Mouse (Mus musculus): ENCODE data around the gene Gdf15. TPM values are rescaled to one million over a fixed set of nuclear protein-coding genes. Genes with fewer than 3 reads are reported as not detected.

The Gdf15 gene
- polyA plus RNA-seq, 1 experiment from 2014 or later = 0.22 TPM

DNA sequence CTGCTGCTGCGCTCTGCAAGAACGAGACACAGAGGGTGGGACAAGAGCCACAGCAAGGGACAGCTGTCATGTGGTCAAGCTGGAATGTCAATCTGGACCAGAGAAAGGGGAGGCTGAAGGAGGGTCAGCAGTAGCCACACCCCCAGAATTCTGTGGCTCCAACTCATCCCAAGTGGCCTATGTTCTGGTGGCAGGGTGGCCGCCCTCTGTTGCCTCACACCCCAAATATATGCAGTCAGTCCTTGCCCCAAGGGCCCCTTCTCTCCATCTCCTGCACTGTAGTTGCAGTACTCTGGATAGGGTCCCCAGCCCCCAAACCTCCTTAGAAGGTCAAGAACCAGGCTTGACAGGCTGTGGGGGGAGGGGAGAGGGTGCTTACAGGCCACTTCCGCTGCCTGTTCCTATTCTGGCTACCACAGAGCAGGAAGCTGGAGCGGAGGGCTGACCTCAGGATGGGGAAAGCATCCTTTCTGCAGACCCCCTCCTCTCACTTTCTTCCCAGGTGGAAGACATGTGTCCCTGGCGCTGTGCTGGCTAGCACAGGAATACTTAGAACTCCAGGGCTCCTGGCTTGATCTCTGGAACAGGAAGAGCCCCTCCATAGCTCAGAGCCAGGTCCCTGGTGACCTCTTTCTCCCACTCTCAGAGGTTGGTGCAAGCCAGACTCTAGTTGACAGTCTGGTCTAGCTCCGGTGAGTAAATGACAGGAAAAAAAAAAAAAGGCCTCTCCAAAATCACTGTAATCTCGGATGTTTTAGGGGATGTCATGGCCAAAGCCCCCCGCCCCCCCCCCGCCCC lies 31.6 kb downstream of the Gdf15 start:
- Histone ChIP-seq H3K9me3 (replicated peaks) (no peaks in the 10 kb centered on the region), H3K4me3 (replicated peaks) (0 out of 2 replicates have a peak overlapping the region, but pooled peaks have one; percentile 9), H3K4me1 (peaks cover 76% of the 10 kb centered on the region), H3K9ac (replicated peaks) (peak overlapping the region; percentile 23; the same call in 1 of the 2 replicates), H3K27ac (replicated peaks) (peak overlapping the region; percentile 71), H3K36me3 (peaks cover 18% of the 10 kb centered on the region), H3K27me3 (replicated peaks) (no peaks in the 10 kb centered on the region), H3K4me2 (peak overlapping the region; percentile 51)
- 18% methylated on average over 10 of the region's 10 CpGs for whole genome bisulfite sequencing
- ATAC-seq (ENCODE audit: low FRiP score) = 0 out of 2 replicates have a peak, but pooled peaks have one; percentile 3

DNA sequence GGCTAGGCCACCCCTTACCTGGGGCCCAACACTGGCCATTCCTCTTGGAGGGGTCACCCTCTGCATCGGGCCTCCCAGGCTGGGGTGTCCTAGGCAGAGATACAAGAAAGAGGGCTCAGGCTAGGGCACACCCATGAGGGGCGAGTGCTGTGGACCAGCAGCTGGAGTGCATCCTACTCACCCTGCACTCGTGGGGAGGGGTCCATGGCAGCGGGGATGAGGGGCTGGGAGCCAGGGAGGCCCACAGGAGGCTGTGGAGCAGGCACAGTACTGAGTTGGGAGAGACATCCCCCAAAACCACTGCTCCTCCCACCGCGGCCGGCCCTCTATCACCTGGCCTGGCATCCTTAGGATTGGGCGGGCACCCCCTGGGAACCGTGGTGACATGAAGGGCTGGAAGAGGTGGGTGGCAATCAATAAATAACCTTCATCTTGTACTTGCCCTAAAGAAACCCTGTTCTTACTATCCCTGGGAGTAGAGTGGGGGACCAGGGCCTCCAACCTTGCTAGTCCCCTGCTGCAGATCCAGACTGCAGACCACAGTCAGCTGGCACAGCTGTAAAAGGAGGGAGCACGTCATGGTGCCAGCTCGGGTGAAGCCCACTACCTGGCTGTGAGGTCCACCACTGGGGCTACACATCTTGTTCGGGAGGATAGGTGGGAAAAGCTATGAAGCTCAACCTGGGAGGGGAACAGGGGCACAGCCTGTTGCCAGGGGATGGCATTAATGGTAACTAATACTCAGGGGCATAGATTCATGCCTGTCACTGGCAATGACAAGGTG lies 32.6 kb downstream of the Gdf15 start:
- no peak overlapping the region for H3K9ac ChIP-seq (replicated peaks)

DNA sequence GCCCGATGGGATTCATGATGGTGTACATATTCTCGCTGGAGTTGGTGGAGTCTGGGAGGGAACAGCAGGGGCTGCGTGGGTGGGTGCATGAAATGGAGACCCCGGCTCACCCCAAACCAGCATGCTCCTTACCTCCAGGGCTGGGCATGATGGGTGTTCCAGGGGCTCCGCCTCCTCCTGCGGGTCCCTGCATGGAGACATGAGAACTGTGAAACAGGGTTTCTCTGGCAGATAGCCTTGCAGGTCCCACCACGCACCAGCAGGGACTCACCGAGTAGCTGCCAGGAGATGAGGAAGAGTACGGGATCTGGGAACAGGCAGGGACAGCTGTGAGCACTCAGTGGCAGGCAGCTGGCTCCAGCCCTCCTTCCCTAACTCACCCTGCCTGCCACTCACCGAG lies 33.5 kb downstream of the Gdf15 start:
- H3K36me3 ChIP-seq = peaks cover 20% of the 10 kb centered on the region
- H3K27me3 ChIP-seq (replicated peaks) = no peaks in the 10 kb centered on the region
- 13% methylated on average over 10 of the region's 10 CpGs for WGBS
- peak overlapping the region; percentile 39 for H3K4me3 ChIP-seq (replicated peaks)
- peak overlapping the region; percentile 69 for H3K4me2 ChIP-seq
- ATAC-seq (ENCODE audit: low FRiP score) = no peak
- H3K27ac ChIP-seq (replicated peaks) = peak overlapping the region; percentile 14; the same call in 1 of the 2 replicates
- no peaks in the 10 kb centered on the region for H3K9me3 ChIP-seq (replicated peaks)
- H3K9ac ChIP-seq (replicated peaks) = peak overlapping the region; percentile 34; the same call in 1 of the 2 replicates
- H3K4me1 ChIP-seq = peaks cover 79% of the 10 kb centered on the region

More for the DNA sequence above, 32.6 kb downstream of the Gdf15 start:
- Histone ChIP-seq H3K27me3 (replicated peaks) (no peaks in the 10 kb centered on the region), H3K36me3 (peaks cover 20% of the 10 kb centered on the region), H3K4me3 (replicated peaks) (no peak overlapping the region), H3K9me3 (replicated peaks) (no peaks in the 10 kb centered on the region), H3K4me2 (no peak overlapping the region), H3K4me1 (peaks cover 78% of the 10 kb centered on the region), H3K27ac (replicated peaks) (no peak overlapping the region)
- no peak for ATAC-seq (ENCODE audit: low FRiP score)
- WGBS = 83% methylated on average over 12 of the region's 12 CpGs

DNA sequence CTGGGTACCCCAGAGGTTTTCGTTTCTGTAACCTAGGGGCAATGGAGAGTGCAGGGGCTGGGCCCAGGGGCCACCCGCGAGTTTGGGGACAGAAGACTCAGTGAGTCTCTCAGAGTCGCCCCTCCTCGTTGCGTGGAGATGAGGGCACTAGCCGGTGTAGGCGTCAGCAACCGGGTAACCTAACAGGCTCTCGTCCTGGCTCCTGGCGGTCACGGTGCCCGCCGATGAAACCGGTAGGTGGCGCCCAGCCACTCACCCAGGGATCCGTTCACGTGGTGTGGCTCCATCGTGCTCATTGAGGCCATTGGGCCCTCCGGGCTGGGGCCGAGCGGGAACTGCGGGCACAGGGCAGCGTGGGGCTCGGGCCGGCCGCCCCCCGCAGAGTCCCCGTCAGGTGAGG lies 34.0 kb downstream of the Gdf15 start:
- Histone ChIP-seq H3K4me2 (peak overlapping the region; percentile 69), H3K36me3 (peaks cover 20% of the 10 kb centered on the region), H3K27me3 (replicated peaks) (no peaks in the 10 kb centered on the region), H3K27ac (replicated peaks) (peak overlapping the region; percentile 51; the same call in 1 of the 2 replicates), H3K4me3 (replicated peaks) (peak overlapping the region; percentile 39), H3K4me1 (peaks cover 83% of the 10 kb centered on the region), H3K9me3 (replicated peaks) (no peaks in the 10 kb centered on the region), H3K9ac (replicated peaks) (peak overlapping the region; percentile 51)
- peak; percentile 18; the same call in 1 of the 2 replicates for ATAC-seq (ENCODE audit: low FRiP score)
- WGBS = 2% methylated on average over 29 of the region's 29 CpGs

DNA sequence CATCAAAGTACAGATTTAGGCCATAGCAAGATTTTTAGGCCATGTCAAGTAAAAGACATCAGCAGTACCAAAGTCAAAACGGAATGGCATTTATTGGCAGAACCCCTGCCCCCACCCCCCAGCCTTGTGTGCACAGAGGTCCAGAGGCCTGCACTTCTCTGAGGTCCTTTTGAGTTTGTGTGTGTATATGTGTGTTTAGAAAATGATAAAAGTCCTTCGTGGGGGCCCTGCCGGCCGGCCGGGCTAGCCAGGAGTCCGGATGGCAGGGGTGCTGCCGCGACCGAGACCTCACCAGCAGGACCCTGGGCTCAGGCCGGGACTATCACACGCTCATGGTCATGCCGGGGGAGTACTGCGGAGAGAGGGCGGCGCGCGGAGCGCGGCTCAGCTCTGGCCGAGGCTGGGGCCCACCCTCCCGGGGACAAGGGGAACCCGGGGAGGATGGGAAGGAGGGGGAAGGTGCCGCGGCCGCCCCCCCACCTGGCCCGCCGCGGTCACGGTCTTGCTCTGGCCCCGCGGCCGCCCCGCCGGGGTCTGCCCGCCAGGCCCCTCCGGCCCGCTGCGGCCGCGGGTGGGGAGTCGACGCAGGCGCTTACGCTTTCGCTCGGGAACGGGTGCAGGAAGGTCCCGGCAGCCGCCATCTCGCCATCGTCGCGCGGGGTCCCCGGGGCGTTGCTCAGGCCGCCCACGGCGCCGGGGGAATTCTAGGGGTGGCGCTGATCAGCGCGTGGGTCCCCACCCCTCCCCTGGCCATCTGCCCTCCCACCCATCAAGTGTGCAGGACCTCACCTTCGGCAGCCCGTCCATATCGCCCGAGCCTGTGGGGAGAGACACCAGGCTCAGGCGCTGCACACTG lies 34.6 kb downstream of the Gdf15 start:
- H3K4me2 ChIP-seq = peak overlapping the region; percentile 69
- H3K4me3 ChIP-seq (replicated peaks) = peak overlapping the region; percentile 39
- peaks cover 16% of the 10 kb centered on the region for H3K36me3 ChIP-seq
- WGBS = 10% methylated on average over 60 of the region's 68 CpGs
- H3K27me3 ChIP-seq (replicated peaks) = no peaks in the 10 kb centered on the region
- ATAC-seq (ENCODE audit: low FRiP score) = no peak
- no peaks in the 10 kb centered on the region for H3K9me3 ChIP-seq (replicated peaks)
- H3K4me1 ChIP-seq = peaks cover 90% of the 10 kb centered on the region
- H3K9ac ChIP-seq (replicated peaks) = peak overlapping the region; percentile 51
- peak overlapping the region; percentile 51 for H3K27ac ChIP-seq (replicated peaks)

DNA sequence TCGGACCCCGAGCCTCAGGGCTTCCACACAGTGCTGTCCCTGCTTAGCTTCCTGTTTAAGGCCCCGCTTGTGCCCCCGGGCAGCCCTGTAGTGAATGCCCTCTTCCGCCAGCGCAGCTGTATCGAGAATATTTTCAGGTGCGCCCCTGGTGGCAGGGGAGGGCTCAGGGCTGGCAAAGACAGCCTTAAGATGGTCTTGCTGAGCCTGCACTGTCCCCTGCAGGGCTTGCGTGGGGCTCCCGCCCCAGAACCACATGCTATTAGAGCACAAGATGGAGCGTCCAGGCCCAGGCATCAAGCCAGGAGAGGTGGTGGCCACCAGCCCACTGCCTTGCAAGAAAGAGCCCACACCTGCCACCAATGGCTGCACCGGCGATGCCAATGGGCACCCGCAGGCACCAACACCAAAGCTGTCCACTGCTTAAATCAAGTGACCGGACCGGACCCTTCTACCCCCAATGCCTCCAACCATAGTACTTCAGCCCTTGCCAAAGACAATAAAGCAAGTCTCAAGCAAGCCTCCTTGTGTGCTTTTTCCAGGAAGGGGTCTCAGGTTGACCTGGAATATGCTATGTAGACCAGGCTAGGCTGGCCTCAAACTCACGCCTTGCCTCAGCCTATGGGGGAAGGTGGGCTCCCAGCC lies 35.4 kb downstream of the Gdf15 start:
- Histone ChIP-seq H3K27me3 (replicated peaks) (no peaks in the 10 kb centered on the region), H3K4me1 (peaks cover 87% of the 10 kb centered on the region), H3K36me3 (peaks cover 14% of the 10 kb centered on the region), H3K27ac (replicated peaks) (no peak overlapping the region), H3K4me3 (replicated peaks) (no peak overlapping the region), H3K9me3 (replicated peaks) (no peaks in the 10 kb centered on the region), H3K9ac (replicated peaks) (no peak overlapping the region), H3K4me2 (peak overlapping the region; percentile 69)
- 86% methylated on average over 17 of the region's 17 CpGs for WGBS
- ATAC-seq (ENCODE audit: low FRiP score) = no peak

DNA sequence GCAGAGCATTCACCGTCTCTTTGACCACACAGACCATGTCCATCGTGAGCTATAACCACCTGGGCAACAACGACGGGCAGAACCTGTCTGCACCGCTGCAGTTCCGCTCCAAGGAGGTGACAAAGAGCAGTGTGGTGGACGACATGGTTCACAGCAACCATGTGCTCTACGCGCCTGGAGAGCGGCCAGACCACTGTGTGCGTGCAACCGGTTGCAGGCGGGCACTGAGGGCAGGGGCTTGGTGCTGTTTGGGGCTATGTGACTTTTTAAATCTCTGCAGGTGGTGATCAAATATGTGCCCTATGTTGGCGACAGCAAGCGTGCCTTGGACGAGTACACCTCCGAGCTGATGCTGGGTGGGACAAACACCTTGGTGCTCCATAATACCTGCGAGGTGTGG lies 36.0 kb downstream of the Gdf15 start:
- H3K9ac ChIP-seq (replicated peaks) = no peak overlapping the region
- H3K27me3 ChIP-seq (replicated peaks) = no peaks in the 10 kb centered on the region
- H3K9me3 ChIP-seq (replicated peaks) = no peaks in the 10 kb centered on the region
- 97% methylated on average over 18 of the region's 18 CpGs for WGBS
- peaks cover 80% of the 10 kb centered on the region for H3K4me1 ChIP-seq
- no peak for ATAC-seq (ENCODE audit: low FRiP score)
- H3K4me2 ChIP-seq = 0 out of 2 replicates have a peak overlapping the region, but pooled peaks have one; percentile 90
- no peak overlapping the region for H3K27ac ChIP-seq (replicated peaks)
- no peak overlapping the region for H3K4me3 ChIP-seq (replicated peaks)
- peaks cover 21% of the 10 kb centered on the region for H3K36me3 ChIP-seq

DNA sequence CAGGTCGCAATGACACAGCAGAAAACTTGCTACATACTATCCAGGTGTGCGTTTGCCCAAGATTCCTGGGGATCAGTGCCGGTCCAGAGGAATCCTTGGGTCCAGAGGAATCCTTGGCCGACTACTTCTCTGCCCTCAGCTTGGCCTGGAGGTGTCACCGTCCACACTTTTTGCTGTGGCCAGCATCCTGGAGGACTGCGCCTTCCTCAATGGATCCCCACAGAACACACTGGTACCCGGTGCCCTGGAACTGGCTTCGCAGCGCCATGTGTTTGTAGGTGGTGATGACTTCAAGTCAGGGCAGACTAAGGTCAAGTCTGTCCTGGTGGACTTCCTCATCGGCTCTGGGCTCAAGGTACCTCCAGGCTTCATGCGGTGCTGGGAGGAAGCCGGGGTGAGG lies 36.4 kb downstream of the Gdf15 start:
- H3K27ac ChIP-seq (replicated peaks) = no peak overlapping the region
- no peak for ATAC-seq (ENCODE audit: low FRiP score)
- peaks cover 22% of the 10 kb centered on the region for H3K36me3 ChIP-seq
- 95% methylated on average over 12 of the region's 12 CpGs for WGBS
- no peaks in the 10 kb centered on the region for H3K27me3 ChIP-seq (replicated peaks)
- H3K4me3 ChIP-seq (replicated peaks) = no peak overlapping the region
- H3K4me1 ChIP-seq = peaks cover 76% of the 10 kb centered on the region
- H3K9me3 ChIP-seq (replicated peaks) = no peaks in the 10 kb centered on the region
- H3K4me2 ChIP-seq = peak overlapping the region; percentile 90
- H3K9ac ChIP-seq (replicated peaks) = no peak overlapping the region

DNA sequence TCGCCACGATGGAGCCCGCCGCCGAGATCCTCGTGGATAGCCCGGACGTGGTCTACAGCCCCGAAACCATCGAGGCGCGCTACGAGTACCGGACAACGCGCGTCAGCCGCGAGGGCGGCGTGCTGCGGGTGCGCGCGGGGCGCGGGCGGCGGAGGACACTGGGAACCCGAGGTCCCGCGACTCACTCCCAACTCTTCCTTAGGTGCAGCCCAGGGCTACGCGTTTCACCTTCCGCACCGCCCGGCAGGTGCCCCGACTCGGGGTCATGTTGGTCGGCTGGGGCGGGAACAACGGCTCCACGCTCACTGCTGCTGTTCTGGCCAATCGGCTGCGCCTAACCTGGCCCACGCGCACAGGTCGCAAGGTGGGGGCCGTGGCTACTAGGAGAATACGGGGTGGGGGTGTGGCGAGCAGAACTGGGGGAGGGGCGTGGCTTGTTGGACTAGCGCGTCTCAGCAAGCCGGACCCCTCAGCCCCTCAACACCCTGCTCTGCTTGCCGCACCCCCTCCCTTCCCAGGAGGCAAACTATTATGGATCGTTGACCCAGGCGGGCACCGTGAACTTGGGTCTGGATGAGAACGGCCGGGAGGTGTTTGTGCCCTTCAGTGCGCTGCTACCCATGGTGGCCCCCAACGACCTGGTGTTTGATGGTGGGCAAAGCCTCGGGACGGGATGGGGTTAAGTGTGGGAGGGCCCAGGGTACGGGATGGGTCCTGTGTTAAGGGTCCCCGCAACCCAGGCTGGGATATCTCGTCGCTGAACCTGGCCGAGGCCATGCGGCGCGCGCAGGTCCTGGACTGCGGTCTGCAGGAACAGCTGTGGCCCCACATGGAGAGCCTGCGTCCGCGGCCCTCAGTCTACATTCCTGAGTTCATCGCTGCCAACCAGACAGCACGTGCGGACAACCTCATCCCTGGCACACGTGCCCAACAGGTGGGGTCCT lies 37.4 kb downstream of the Gdf15 start:
- H3K9ac ChIP-seq (replicated peaks) = peak overlapping the region; percentile 61
- 11% methylated on average over 82 of the region's 82 CpGs for WGBS
- H3K4me1 ChIP-seq = peaks cover 67% of the 10 kb centered on the region
- no peaks in the 10 kb centered on the region for H3K27me3 ChIP-seq (replicated peaks)
- peak overlapping the region; percentile 90 for H3K4me2 ChIP-seq
- H3K4me3 ChIP-seq (replicated peaks) = peak overlapping the region; percentile 60
- peaks cover 28% of the 10 kb centered on the region for H3K36me3 ChIP-seq
- H3K27ac ChIP-seq (replicated peaks) = peak overlapping the region; percentile 77
- H3K9me3 ChIP-seq (replicated peaks) = no peaks in the 10 kb centered on the region
- peak; percentile 45 for ATAC-seq (ENCODE audit: low FRiP score)
